In the genomic region with DNA sequence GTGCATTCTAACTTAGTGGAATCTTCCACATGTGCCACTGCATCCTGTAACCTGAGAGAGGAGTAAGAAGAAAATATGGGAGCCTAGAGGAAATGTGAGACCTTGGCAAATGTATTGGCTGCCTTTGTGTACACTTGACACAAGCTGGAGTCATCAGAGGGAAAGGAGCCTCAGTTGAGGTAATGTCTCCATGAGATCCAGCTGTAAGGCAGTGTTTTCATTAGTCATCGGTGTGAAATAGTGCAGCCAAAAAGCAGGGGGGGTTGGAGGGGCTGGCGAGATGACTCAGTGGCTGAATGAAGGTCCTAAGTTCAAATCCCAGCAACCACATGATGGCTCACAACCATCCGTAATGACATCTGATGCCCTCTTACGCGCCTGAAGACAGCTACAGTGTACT, we compare ENCODE assay signal across 27 mouse cellular contexts. TPM values are rescaled to one million over a fixed set of nuclear protein-coding genes. Genes with fewer than 3 reads are reported as not detected.
DNase-seq lines count a peak whose midpoint lies in the region; ATAC-seq and TF ChIP-seq lines count a peak whose summit lies in the region.
"Had no signal": no experiment of that assay in that cellular context is flagged by ENCODE, and none has a peak within 500 bp of the region (broad histone marks: within the 10 kb centered on the region; RNA-seq: fewer than 3 reads in every experiment).

No protein-coding gene starts in this region.

- H3K36me3 ChIP-seq in liver, adult 2 months (ENCODE audit: control insufficient read depth, insufficient read depth, low read length): peaks cover 22% of the 10 kb centered on the region
- H3K36me3 ChIP-seq in liver, embryonic 11.5 days (ENCODE audit: control insufficient read depth, insufficient read depth, low read length): peaks cover 17% of the 10 kb centered on the region
- H3K36me3 ChIP-seq in C2C12 (ENCODE audit: control insufficient read depth, insufficient read depth): peaks cover 67% of the 10 kb centered on the region

- H3K79me2 ChIP-seq in liver, adult 2 months (ENCODE audit: control insufficient read depth, insufficient read depth, low read length): no peaks in the 10 kb centered on the region; the same call in 1 of the 2 replicates
- peaks cover 65% of the 10 kb centered on the region for H3K79me2 ChIP-seq in C2C12 (ENCODE audit: control insufficient read depth, insufficient read depth)

- peaks cover 2% of the 10 kb centered on the region; the same call in 1 of the 2 replicates for H3K4me1 ChIP-seq in liver, adult 2 months (ENCODE audit: control insufficient read depth, insufficient read depth, low read length)
- H3K4me1 ChIP-seq in liver, embryonic 11.5 days (replicated peaks; ENCODE audit: control insufficient read depth, insufficient read depth, low read length): no peaks in the 10 kb centered on the region
- H3K4me1 ChIP-seq: forebrain, embryonic 13.5 days; intestine, embryonic 15.5 days; liver, embryonic 12.5 days; midbrain, embryonic 13.5 days had no signal

- peaks cover 35% of the 10 kb centered on the region for H3K79me3 ChIP-seq in C2C12 (ENCODE audit: low read depth)

- ATAC-seq in liver, embryonic 11.5 days (replicated peaks; ENCODE audit: low FRiP score): no peak
- ATAC-seq: activated CD4-positive, CD25-positive, alpha-beta regulatory T cell, adult 4 months; forebrain, embryonic 13.5 days; hindbrain, embryonic 16.5 days; intestine, embryonic 15.5 days; liver, embryonic 12.5 days; midbrain, embryonic 13.5 days had no signal

- no peaks in the 10 kb centered on the region for H3K27me3 ChIP-seq in liver, adult 2 months (ENCODE audit: control insufficient read depth, insufficient read depth, low read length)
- H3K27me3 ChIP-seq in liver, embryonic 11.5 days (replicated peaks; ENCODE audit: control insufficient read depth, insufficient read depth, low read length): no peaks in the 10 kb centered on the region
- H3K27me3 ChIP-seq in C2C12 (ENCODE audit: control insufficient read depth, insufficient read depth, insufficient read length): no peaks in the 10 kb centered on the region
- H3K27me3 ChIP-seq: CH12.LX; forebrain, embryonic 13.5 days; intestine, embryonic 15.5 days; liver, embryonic 12.5 days; midbrain, embryonic 13.5 days had no signal

- no peak overlapping the region for H3K4me3 ChIP-seq in liver, adult 2 months (ENCODE audit: insufficient read depth, low read depth, low read length)
- no peak overlapping the region for H3K4me3 ChIP-seq in liver, embryonic 11.5 days (ENCODE audit: low read depth, low read length)
- no peak overlapping the region for H3K4me3 ChIP-seq in C2C12 (ENCODE audit: insufficient read depth, poor library complexity, severe bottlenecking)
- H3K4me3 ChIP-seq: forebrain, embryonic 13.5 days; intestine, embryonic 15.5 days; layer of hippocampus, adult 2 months; liver, embryonic 12.5 days; midbrain, embryonic 13.5 days had no signal

- no peaks in the 10 kb centered on the region for H3K9me3 ChIP-seq in liver, embryonic 11.5 days (ENCODE audit: control insufficient read depth, low read length)
- H3K9me3 ChIP-seq: forebrain, embryonic 13.5 days; G1E; intestine, embryonic 15.5 days; liver, embryonic 12.5 days; midbrain, embryonic 13.5 days had no signal

- DNase-seq in liver, adult 2 months (ENCODE audit: extremely low read depth, low read depth, low spot score): no peak
- no peak for DNase-seq in liver, embryonic 11.5 days (ENCODE audit: low spot score)
- DNase-seq in adrenal gland, adult 8-10 months: peak; percentile 16
- peak; percentile 2 for DNase-seq in skeletal muscle tissue, adult 2 months (ENCODE audit: low read depth, low spot score)
- DNase-seq in gastrocnemius, postnatal 36 days: no peak
- no peak for DNase-seq in testis, postnatal 10 days (ENCODE audit: low spot score)
- DNase-seq: cerebellum, adult 9-10 months; gastrocnemius, postnatal 10 days; kidney, adult 8-10 months; kidney, postnatal 25 days; layer of hippocampus, postnatal 36 days; lung, adult 18-20 months; lung, postnatal 10 days; spleen, adult 18-20 months; thymus, adult 18-20 months; thymus, postnatal 36 days had no signal

- TF ChIP-seq CTCF in liver, adult 2 months (IDR thresholded peaks at IDR 0.05; ENCODE audit: low read depth, low read length): no peak
- TF ChIP-seq CTCF in C2C12 (IDR thresholded peaks at IDR 0.05; ENCODE audit: control insufficient read depth, insufficient read depth, insufficient read length): no peak

- H3K4me2 ChIP-seq in liver, embryonic 11.5 days: no peak overlapping the region
- H3K4me2 ChIP-seq: forebrain, embryonic 13.5 days; heart, embryonic 11.5 days; intestine, embryonic 15.5 days; liver, embryonic 12.5 days; midbrain, embryonic 13.5 days had no signal

- intact Hi-C loops in gastrocnemius, postnatal 36 days (cut with DNase I): no loop called here

- peak overlapping the region; percentile 30 for H3K27ac ChIP-seq in liver, adult 2 months (replicated peaks; ENCODE audit: insufficient read depth, low read depth, low read length)
- H3K27ac ChIP-seq in liver, embryonic 11.5 days (ENCODE audit: low read depth, low read length): no peak overlapping the region
- H3K27ac ChIP-seq: forebrain, embryonic 13.5 days; intestine, embryonic 15.5 days; layer of hippocampus, adult 2 months; liver, embryonic 12.5 days; midbrain, embryonic 13.5 days had no signal

- no peak overlapping the region for H3K9ac ChIP-seq in liver, adult 2 months (ENCODE audit: low read depth, low read length)
- H3K9ac ChIP-seq in liver, embryonic 11.5 days (ENCODE audit: low read depth, low read length): no peak overlapping the region
- H3K9ac ChIP-seq: forebrain, embryonic 13.5 days; intestine, embryonic 15.5 days; liver, embryonic 12.5 days; midbrain, embryonic 13.5 days had no signal

- WGBS in liver, adult 2 months: 85% methylated on average over 5 of the region's 5 CpGs
- WGBS in liver, embryonic 11.5 days: 83% methylated on average over 5 of the region's 5 CpGs

- TF ChIP-seq POLR2A in liver, adult 2 months (IDR thresholded peaks at IDR 0.05; ENCODE audit: extremely low read depth, insufficient read depth, low read length): no peak

- H3ac ChIP-seq in C2C12 (ENCODE audit: control insufficient read depth, insufficient read length, low read depth): no peak overlapping the region

TF ChIP-seq in C2C12, 6 proteins besides CTCF, POLR2A, EP300 and RAD21:
- TF ChIP-seq MYOG (IDR thresholded peaks at IDR 0.05; ENCODE audit: control insufficient read depth, extremely low read depth, insufficient read length) (no peak), MAX (IDR thresholded peaks at IDR 0.05) (peak; percentile 75), USF1 (IDR thresholded peaks at IDR 0.05; ENCODE audit: low read depth) (no peak), MYOD1 (IDR thresholded peaks at IDR 0.05; ENCODE audit: control insufficient read depth, insufficient read length, low read depth) (peak; percentile 26), FOSL1 (IDR thresholded peaks at IDR 0.05; ENCODE audit: insufficient read depth, low read length, poor library complexity, severe bottlenecking) (peak; percentile 17)

RNA-seq across cellular contexts. Expression of gene Dhx30, which starts 44.8 kb away (rescaled TPM):
- total RNA-seq in liver, adult 2 months (2014; rRNA removed): 20.6 and 24.8 TPM in 2 replicates
- 35.0 and 48.5 TPM in 2 replicates for polyA plus RNA-seq in liver, adult 2 months (2012; rRNA removed)
- 113 and 124 TPM in 2 replicates for polyA plus RNA-seq in liver, embryonic 11.5 days (2014; fragmentation: Nextera tagmentation; extraction: Ambion mirVana)
- polyA plus RNA-seq in C2C12 (2012; fragmentation: generic; extraction: Trizol): 93.2 TPM
- 100 to 1,000 TPM; 107 to 117 (median 114) TPM for total RNA-seq in adrenal gland, adult 8-10 months (2022)
- total RNA-seq in gastrocnemius, postnatal 36 days (2021): 10 to 100 TPM; 30.4 to 32.0 TPM

RNA-seq across cellular contexts. Expression of gene Smarcc1, which starts 44.9 kb away (rescaled TPM):
- 9.8 and 11.3 TPM in 2 replicates for total RNA-seq in liver, adult 2 months (2014; rRNA removed)
- polyA plus RNA-seq in liver, adult 2 months (2012; rRNA removed): 6.6 and 7.5 TPM in 2 replicates
- polyA plus RNA-seq in liver, embryonic 11.5 days (2014; fragmentation: Nextera tagmentation; extraction: Ambion mirVana): 69.1 and 72.5 TPM in 2 replicates
- 50.7 TPM for polyA plus RNA-seq in C2C12 (2012; fragmentation: generic; extraction: Trizol)
- total RNA-seq in adrenal gland, adult 8-10 months (2022): 10 to 100 TPM; 57.6 to 64.3 (median 60.8) TPM
- total RNA-seq in gastrocnemius, postnatal 36 days (2021): 10 to 100 TPM; 21.1 to 23.8 TPM

Comparison
In these comparisons a context has a peak if more than half of its experiments do, and no peak if none do; other contexts are left out.
1. DNase-seq: peak in adrenal gland, adult 8-10 months (single experiment) and skeletal muscle tissue, adult 2 months (single experiment); none in liver, adult 2 months (single experiment), liver, embryonic 11.5 days (single experiment), gastrocnemius, postnatal 36 days (0 of 2) and testis, postnatal 10 days (single experiment).